Mouse (Mus musculus) forebrain, embryonic 14.5 days (tissue): Measurements from ENCODE around the gene Gm21983. TPM values are rescaled to one million over a fixed set of nuclear protein-coding genes. Genes with fewer than 3 reads are reported as not detected.

Experiments used
- microRNA counts: library from miRNA; unstranded; fragments of <30 nt; microRNA quantifications from one replicate; lab custom pipeline; 2016
- microRNA-seq: library from miRNA; unstranded; fragments of <30 nt; microRNA quantifications from one replicate; pipeline ENCODE4, GENCODE M21; 2016
- polyA plus RNA-seq: library from polyadenylated mRNA; unstranded; fragments of >200 nt; fragmentation: Nextera tagmentation; extraction: Ambion mirVana; gene quantifications from 2 replicates; pipeline ENCODE4 v1.2.1, GENCODE M21; 2014

Gene Gm21983
- polyA plus RNA-seq, 1 experiment from 2014 or later: not detected

MicroRNAs within 50 kb of the gene (microRNA counts, 519-probe panel; counts per million panel counts)
- microRNA mmu-miR-1191 (lab: Ali Mortazavi, UCI): not detected

Small RNA genes within 50 kb of the gene (microRNA-seq; reads per million reads assigned to microRNA genes)
- gene Mir1191 (0.79 reads per million), gene Mir3101 (not detected)

Other genes starting within 250 kb of the Gm21983 start
- gene Cyp2a22, start 241.7 kb downstream of the Gm21983 start, polyA plus RNA-seq: not detected in 2 replicates
- gene Cyp2a12, start 152.0 kb downstream of the Gm21983 start, polyA plus RNA-seq: not detected in 2 replicates
- not detected in 2 replicates for gene Cyp2f2, start 61.2 kb downstream of the Gm21983 start, polyA plus RNA-seq
- 0.28 TPM in 1 of 2 replicates, not detected in the other for gene Cyp2t4, start 27.4 kb downstream of the Gm21983 start, polyA plus RNA-seq
- 42.2 and 54.2 TPM in 2 replicates for gene Egln2, start 14.3 kb downstream of the Gm21983 start, polyA plus RNA-seq
- gene Rab4b, start 2.2 kb downstream of the Gm21983 start, polyA plus RNA-seq: 69.8 and 75.8 TPM in 2 replicates
- 11.9 and 15.6 TPM in 2 replicates for gene Mia, start 71 bp upstream of the Gm21983 start, polyA plus RNA-seq
- 2.8 and 3.2 TPM in 2 replicates for gene BC024978, start 14.7 kb upstream of the Gm21983 start, polyA plus RNA-seq
- gene Snrpa, start 15.2 kb upstream of the Gm21983 start, polyA plus RNA-seq: 264 and 273 TPM in 2 replicates
- gene Itpkc, start 47.6 kb upstream of the Gm21983 start, polyA plus RNA-seq: 4.4 and 6.5 TPM in 2 replicates
- gene Coq8b, start 51.9 kb upstream of the Gm21983 start, polyA plus RNA-seq: 21.1 and 22.9 TPM in 2 replicates
- gene Numbl, start 77.3 kb upstream of the Gm21983 start, polyA plus RNA-seq: 22.9 and 28.6 TPM in 2 replicates
- gene Ltbp4, start 156.6 kb upstream of the Gm21983 start, polyA plus RNA-seq: 8.0 and 11.0 TPM in 2 replicates
- 52.4 and 66.4 TPM in 2 replicates for gene Shkbp1, start 174.9 kb upstream of the Gm21983 start, polyA plus RNA-seq
- 0.38 TPM in 1 of 2 replicates, not detected in the other for gene Gm20479, start 176.3 kb upstream of the Gm21983 start, polyA plus RNA-seq